Mouse (Mus musculus) neural tube, embryonic 11.5 days (tissue): ENCODE measurements around the gene Traf5. TPM values are rescaled to one million over a fixed set of nuclear protein-coding genes. Genes with fewer than 3 reads are reported as not detected.

Experiments used
- ATAC-seq: fragments of 200-750 bp; cut with Nextera tagmentation; 2 replicates; pipeline ENCODE4 v1.8.0; 2017; ENCODE audit warnings: moderate number of reproducible peaks, mild to moderate bottlenecking, moderate TSS enrichment, moderate library complexity; ENCODE audit not compliant: insufficient read depth, low FRiP score, low TSS enrichment
- DNase-seq: peaks from one replicate; pipeline ENCODE4 v3.0.0-alpha.2; 2015; ENCODE audit warnings: low spot score
- H3K27ac ChIP-seq: fragments of 300-500 bp; sonication (generic); 2 replicates; pipeline ENCODE4 v1.5.1; 2014; ENCODE audit warnings: low read depth, mild to moderate bottlenecking, low read length
- H3K27me3 ChIP-seq: fragments of 300-500 bp; sonication (generic); 2 replicates; pipeline ENCODE4 v1.6.1; 2014; ENCODE audit warnings: mild to moderate bottlenecking, low read length, mixed read lengths; ENCODE audit not compliant: control insufficient read depth, insufficient read depth
- H3K36me3 ChIP-seq: fragments of 300-500 bp; sonication (generic); 2 replicates; pipeline ENCODE4 v1.6.1; 2014; ENCODE audit warnings: mild to moderate bottlenecking, low read length, moderate library complexity, mixed read lengths; ENCODE audit not compliant: control insufficient read depth, insufficient read depth
- H3K4me1 ChIP-seq: fragments of 300-500 bp; sonication (generic); 2 replicates; pipeline ENCODE4 v1.6.1; 2014; ENCODE audit warnings: low read length, mixed read lengths; ENCODE audit not compliant: control insufficient read depth, insufficient read depth
- H3K4me2 ChIP-seq: fragments of 300-500 bp; sonication (generic); 2 replicates; pipeline ENCODE4 v1.6.1; 2014; ENCODE audit warnings: low read depth, mild to moderate bottlenecking, moderate library complexity
- H3K4me3 ChIP-seq: fragments of 300-500 bp; sonication (generic); 2 replicates; pipeline ENCODE4 v1.5.1; 2014; ENCODE audit warnings: low read depth, low read length
- H3K9ac ChIP-seq: fragments of 300-500 bp; sonication (generic); 2 replicates; pipeline ENCODE4 v1.6.1; 2014; ENCODE audit warnings: mild to moderate bottlenecking, low read length
- H3K9me3 ChIP-seq: fragments of 300-500 bp; sonication (generic); 2 replicates; pipeline ENCODE4 v1.6.1; 2016; ENCODE audit warnings: low read length; ENCODE audit not compliant: control insufficient read depth
- WGBS: fragments of 180-500 bp; shearing (Covaris S2); extraction: QIAGEN DNeasy Blood & Tissue Kit; methylation state at CpG from one replicate; pipeline ENCODE4 v1.1.7; 2014; 5-methylcytosine and 5-hydroxymethylcytosine counted together
- polyA plus RNA-seq: library from polyadenylated mRNA; unstranded; fragments of >200 nt; fragmentation: Nextera tagmentation; extraction: Ambion mirVana; gene quantifications from 2 replicates; pipeline ENCODE4 v1.2.1, GENCODE M21; 2014

The Traf5 gene
- polyA plus RNA-seq, 1 experiment from 2014 or later: 5.0 TPM

DNA sequence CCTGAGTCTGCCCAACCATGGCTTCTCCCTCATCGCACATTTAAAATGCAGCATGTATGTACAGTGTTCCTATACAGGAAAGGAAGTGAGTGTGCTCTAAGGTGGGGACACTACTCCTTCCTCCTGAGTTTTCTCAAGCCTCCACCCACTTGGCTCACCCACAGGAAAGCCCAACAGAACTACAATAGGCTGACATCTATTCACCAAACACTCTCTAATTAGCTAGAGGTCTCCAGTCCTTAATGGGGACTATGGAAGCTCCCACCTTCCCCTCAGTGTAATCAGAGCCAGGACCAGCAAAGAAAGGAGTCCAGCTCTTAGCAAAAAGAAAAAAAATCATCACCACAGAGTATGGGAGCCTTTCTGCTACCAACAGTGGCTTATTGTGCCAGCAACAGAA lies 17.5 kb downstream of the Traf5 start:
- H3K9me3 ChIP-seq: no peaks in the 10 kb centered on the region
- WGBS: 80% methylated on average over 1 of the region's 1 CpGs
- ATAC-seq (no peak), DNase-seq (no peak)
- no peaks in the 10 kb centered on the region; the same call in 1 of the 2 replicates for H3K4me1 ChIP-seq
- H3K36me3 ChIP-seq: no peaks in the 10 kb centered on the region
- H3K9ac ChIP-seq: no peak overlapping the region
- H3K4me3 ChIP-seq: no peak overlapping the region
- no peak overlapping the region for H3K4me2 ChIP-seq
- no peaks in the 10 kb centered on the region for H3K27me3 ChIP-seq
- no peak overlapping the region for H3K27ac ChIP-seq

- Histone ChIP-seq H3K4me2 (no peak overlapping the region), H3K9me3 (no peaks in the 10 kb centered on the region), H3K27me3 (no peaks in the 10 kb centered on the region), H3K27ac (no peak overlapping the region), H3K4me1 (no peaks in the 10 kb centered on the region; the same call in 1 of the 2 replicates), H3K9ac (no peak overlapping the region), H3K36me3 (no peaks in the 10 kb centered on the region), H3K4me3 (no peak overlapping the region)
- ATAC-seq (no peak), DNase-seq (no peak)
- 93% methylated on average over 1 of the region's 1 CpGs for WGBS
These were observed 19.9 kb downstream of the Traf5 start for GRCm38 (mm10) chr1:192072426-192072825.

DNA sequence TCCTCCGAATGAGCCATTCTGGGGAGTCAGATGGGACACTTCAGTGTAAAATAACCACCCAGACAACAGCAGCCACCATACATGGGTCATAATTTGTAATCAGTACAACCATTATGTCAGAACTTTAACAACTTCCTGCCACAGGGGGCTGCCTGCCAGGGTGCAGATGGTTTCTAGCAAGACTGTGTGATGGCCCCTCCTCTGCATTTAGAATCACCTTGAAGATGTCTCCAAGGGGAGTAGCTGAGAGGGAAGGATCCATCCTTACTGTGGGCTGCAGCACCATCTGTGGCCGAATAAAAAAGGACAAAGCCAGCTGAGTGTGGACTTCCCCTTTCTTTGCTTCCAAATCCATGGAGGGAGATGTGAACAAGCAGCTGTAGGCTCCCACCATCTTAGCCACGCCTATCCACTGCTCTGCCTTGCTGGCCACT lies 21.7 kb downstream of the Traf5 start:
- Histone ChIP-seq H3K27ac (no peak overlapping the region), H3K9ac (no peak overlapping the region), H3K36me3 (no peaks in the 10 kb centered on the region), H3K27me3 (no peaks in the 10 kb centered on the region), H3K4me3 (no peak overlapping the region), H3K4me2 (no peak overlapping the region), H3K4me1 (no peaks in the 10 kb centered on the region; the same call in 1 of the 2 replicates), H3K9me3 (no peaks in the 10 kb centered on the region)
- WGBS: 41% methylated on average over 3 of the region's 3 CpGs
- ATAC-seq: no peak
- DNase-seq: no peak

DNA sequence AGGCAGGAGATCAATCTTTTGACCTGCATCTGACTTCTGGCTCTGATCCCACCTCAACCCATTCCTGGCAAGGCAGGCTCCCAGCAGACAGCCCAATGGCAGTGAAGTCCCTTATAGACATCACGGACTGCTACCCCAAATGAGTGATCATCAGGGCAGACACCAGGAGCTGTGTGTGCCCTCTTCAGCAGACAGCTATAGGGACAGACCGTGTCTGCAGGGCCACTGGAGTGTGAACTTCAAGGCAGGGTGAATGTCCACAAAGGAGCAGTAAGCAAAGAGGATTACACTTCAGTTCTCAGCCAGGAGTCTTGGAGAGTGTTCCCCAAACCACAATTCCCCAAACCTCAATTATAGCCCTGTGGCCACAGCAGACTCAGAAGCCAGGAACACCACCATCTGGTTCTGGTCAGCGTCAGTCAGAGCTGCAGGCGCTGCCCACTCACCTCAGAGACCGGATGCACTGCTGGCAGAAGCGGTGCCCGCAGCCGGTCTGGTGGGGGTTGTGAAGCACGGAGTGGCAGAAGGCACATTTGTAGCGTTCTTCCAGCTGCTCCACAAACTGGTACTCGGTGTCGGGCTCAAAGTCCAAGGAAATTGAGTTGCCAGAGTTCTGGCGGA lies 22.3 kb downstream of the Traf5 start:
- H3K36me3 ChIP-seq: no peaks in the 10 kb centered on the region

GRCm38 (mm10) chr1:192068188-192068587 lies 24.2 kb downstream of the Traf5 start:
- Histone ChIP-seq H3K27ac (no peak overlapping the region), H3K36me3 (no peaks in the 10 kb centered on the region), H3K27me3 (no peaks in the 10 kb centered on the region), H3K4me2 (no peak overlapping the region), H3K9ac (no peak overlapping the region), H3K4me1 (no peaks in the 10 kb centered on the region; the same call in 1 of the 2 replicates), H3K9me3 (no peaks in the 10 kb centered on the region), H3K4me3 (no peak overlapping the region)
- no peak for DNase-seq
- ATAC-seq: no peak
- WGBS: 61% methylated on average over 2 of the region's 2 CpGs

More for the DNA sequence above, 22.3 kb downstream of the Traf5 start:
- Histone ChIP-seq H3K9me3 (no peaks in the 10 kb centered on the region), H3K4me3 (no peak overlapping the region), H3K4me2 (no peak overlapping the region), H3K9ac (no peak overlapping the region), H3K27ac (no peak overlapping the region), H3K4me1 (no peaks in the 10 kb centered on the region; the same call in 1 of the 2 replicates), H3K27me3 (no peaks in the 10 kb centered on the region)
- DNase-seq (no peak), ATAC-seq (no peak)
- WGBS: 55% methylated on average over 13 of the region's 13 CpGs

- WGBS: 86% methylated on average over 3 of the region's 3 CpGs
These were observed 25.4 kb downstream of the Traf5 start for GRCm38 (mm10) chr1:192066956-192067355.

GRCm38 (mm10) chr1:192063209-192063946 lies 29.0 kb downstream of the Traf5 start:
- Histone ChIP-seq H3K4me3 (no peak overlapping the region), H3K9ac (no peak overlapping the region), H3K4me1 (no peaks in the 10 kb centered on the region), H3K4me2 (no peak overlapping the region), H3K36me3 (no peaks in the 10 kb centered on the region), H3K9me3 (no peaks in the 10 kb centered on the region), H3K27ac (no peak overlapping the region), H3K27me3 (no peaks in the 10 kb centered on the region)
- ATAC-seq (no peak), DNase-seq (no peak)
- 88% methylated on average over 8 of the region's 8 CpGs for WGBS

More at GRCm38 (mm10) chr1:192066956-192067355, 25.4 kb downstream of the Traf5 start:
- Histone ChIP-seq H3K4me2 (no peak overlapping the region), H3K27me3 (no peaks in the 10 kb centered on the region), H3K4me3 (no peak overlapping the region), H3K36me3 (no peaks in the 10 kb centered on the region), H3K9me3 (no peaks in the 10 kb centered on the region), H3K9ac (no peak overlapping the region), H3K4me1 (no peaks in the 10 kb centered on the region; the same call in 1 of the 2 replicates), H3K27ac (no peak overlapping the region)
- ATAC-seq: no peak
- DNase-seq: no peak

- no peak for ATAC-seq
- Histone ChIP-seq H3K9me3 (no peaks in the 10 kb centered on the region), H3K27me3 (no peaks in the 10 kb centered on the region), H3K4me1 (no peaks in the 10 kb centered on the region), H3K36me3 (no peaks in the 10 kb centered on the region), H3K4me3 (no peak overlapping the region), H3K4me2 (no peak overlapping the region), H3K9ac (no peak overlapping the region), H3K27ac (no peak overlapping the region)
- WGBS: 89% methylated on average over 14 of the region's 14 CpGs
- no peak for DNase-seq
These were observed 29.7 kb downstream of the Traf5 start for GRCm38 (mm10) chr1:192062682-192063081.
